Mouse (Mus musculus): ENCODE measurements around the gene Pecr. TPM values are rescaled to one million over a fixed set of nuclear protein-coding genes. Genes with fewer than 3 reads are reported as not detected.

The Pecr gene
- 8.0 and 14.8 TPM in 2 replicates for polyA plus RNA-seq (2015; fragmentation: Nextera tagmentation; extraction: Ambion mirVana)

DNA sequence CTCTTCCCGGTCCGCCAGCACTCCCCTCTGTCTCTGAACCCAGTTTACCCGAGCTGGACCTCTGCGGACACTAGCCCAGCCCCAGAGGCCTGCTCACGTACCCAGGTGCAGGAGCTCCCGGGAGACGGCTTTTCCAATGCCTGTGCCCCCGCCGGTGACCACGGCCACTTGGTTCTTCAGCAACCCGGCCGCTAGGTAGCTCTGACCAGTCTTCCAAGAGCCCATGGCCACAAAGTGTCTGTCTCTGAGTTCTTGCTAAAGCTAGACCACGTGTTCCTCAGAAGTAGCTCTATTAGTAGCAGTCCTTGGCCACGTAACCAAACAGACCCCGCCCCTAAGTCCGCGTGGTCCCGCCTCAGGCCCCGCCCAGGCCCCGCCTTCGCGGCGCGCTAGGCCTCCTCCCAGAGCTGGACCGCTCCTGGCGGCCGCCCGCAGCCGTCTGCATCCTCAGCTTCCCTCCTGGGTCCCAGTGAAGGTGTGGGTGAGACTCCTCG lies at the start of gene Pecr, which contains the start of gene Tmem169:
TSS of gene Pecr (minus strand) at position 323 of the 494 bp plus-strand sequence.
TSS of gene Tmem169 (plus strand) at position 378 of the 494 bp plus-strand sequence.
- Histone ChIP-seq H3K27me3 (replicated peaks) (no peaks in the 10 kb centered on the region), H3K4me3 (replicated peaks) (peak within 1 kb of the TSS; percentile 55), H3K27ac (replicated peaks) (peak within 1 kb of the TSS; percentile 86), H3K9me3 (replicated peaks) (no peaks in the 10 kb centered on the region), H3K4me2 (peak within 1 kb of the TSS; percentile 97), H3K9ac (replicated peaks) (peak within 1 kb of the TSS; percentile 80), H3K36me3 (no peaks in the 10 kb centered on the region), H3K4me1 (peaks cover 28% of the 10 kb centered on the region)
- under 1% methylated on average over 30 of the region's 30 CpGs for WGBS
- ATAC-seq (ENCODE audit: low FRiP score) = peak; percentile 99

DNA sequence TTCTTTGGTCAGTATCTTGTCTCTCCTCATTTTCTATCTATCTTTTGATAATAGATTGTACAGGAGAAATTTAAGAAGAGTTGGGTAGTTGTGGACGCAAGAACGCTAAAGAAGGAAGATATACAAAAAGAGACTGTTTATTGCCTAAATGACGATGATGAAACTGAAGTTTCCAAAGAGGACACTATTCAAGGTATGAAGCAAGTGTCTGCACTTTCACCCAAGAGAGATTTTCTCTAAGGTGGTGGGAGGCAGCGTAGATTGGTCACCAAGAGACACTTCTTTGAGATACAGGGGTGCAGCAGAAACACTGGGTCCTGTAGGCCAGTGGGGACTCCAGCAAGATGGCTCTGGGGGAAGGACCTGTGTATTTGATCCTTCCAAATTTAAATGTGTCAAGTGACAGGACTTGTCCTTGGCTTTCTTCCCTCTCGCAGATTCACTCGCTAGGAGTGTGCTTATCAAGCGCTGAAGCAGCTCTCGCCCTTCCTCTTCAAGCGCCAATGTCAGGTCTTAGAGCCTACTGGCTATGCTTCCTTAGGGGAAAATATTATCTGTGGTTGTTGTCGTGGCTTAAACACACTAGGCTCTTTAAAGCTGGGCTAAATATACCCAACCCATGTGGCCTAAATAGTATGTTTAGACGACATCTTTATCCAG lies 42.2 kb upstream of the Pecr start:
- Histone ChIP-seq H3K9ac (replicated peaks) (no peak overlapping the region), H3K4me3 (replicated peaks) (no peak overlapping the region), H3K36me3 (peaks cover 21% of the 10 kb centered on the region), H3K27me3 (replicated peaks) (no peaks in the 10 kb centered on the region), H3K4me1 (no peaks in the 10 kb centered on the region), H3K27ac (replicated peaks) (no peak overlapping the region), H3K4me2 (no peak overlapping the region), H3K9me3 (replicated peaks) (no peaks in the 10 kb centered on the region)
- WGBS = 96% methylated on average over 11 of the region's 11 CpGs
- ATAC-seq (ENCODE audit: low FRiP score) = no peak

DNA sequence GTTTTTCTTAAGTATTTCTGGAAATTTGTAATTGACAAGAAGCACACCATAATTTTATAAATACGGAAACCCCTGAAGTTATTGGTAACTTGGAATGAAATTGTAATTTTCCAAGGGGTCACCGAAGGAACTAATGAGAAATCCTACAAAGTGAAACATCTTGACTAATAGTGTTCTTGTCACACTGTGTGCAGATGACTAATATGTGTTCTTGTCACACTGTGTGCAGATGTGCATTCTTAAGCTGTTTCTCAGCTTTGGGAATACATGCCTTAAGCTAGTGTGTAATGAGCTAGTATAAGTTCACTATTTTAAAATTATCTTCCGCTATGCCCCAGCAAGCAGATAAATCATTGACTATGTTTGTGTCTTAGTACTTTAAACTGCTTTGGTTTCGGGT lies 39.1 kb upstream of the Pecr start:
- ATAC-seq (ENCODE audit: low FRiP score) = no peak
- Histone ChIP-seq H3K4me3 (replicated peaks) (no peak overlapping the region), H3K9ac (replicated peaks) (no peak overlapping the region), H3K4me2 (no peak overlapping the region), H3K36me3 (peaks cover 24% of the 10 kb centered on the region), H3K9me3 (replicated peaks) (no peaks in the 10 kb centered on the region), H3K27ac (replicated peaks) (no peak overlapping the region), H3K4me1 (no peaks in the 10 kb centered on the region), H3K27me3 (replicated peaks) (no peaks in the 10 kb centered on the region)
- WGBS = 96% methylated on average over 4 of the region's 4 CpGs

DNA sequence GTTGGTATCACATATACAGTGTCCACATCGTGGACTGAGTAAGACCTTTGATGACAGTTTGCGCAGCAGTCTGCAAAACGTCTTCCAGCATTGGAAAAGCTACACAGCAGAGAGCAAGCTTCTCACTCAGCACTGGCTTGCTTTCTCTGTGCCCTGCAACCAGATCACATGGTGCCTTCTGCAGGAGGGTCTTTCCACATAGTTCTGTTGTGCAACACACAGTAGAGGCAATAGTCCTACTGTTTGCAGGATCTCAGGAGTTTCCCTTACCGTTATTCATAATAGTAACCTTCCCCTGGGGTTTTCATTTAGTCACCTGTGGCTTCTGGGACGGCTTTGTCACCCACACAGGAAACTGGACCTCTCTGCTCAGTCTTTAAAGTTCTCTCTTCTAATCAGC lies 36.6 kb upstream of the Pecr start:
- no peaks in the 10 kb centered on the region for H3K4me1 ChIP-seq
- no peaks in the 10 kb centered on the region for H3K9me3 ChIP-seq (replicated peaks)
- H3K4me3 ChIP-seq (replicated peaks) = no peak overlapping the region
- no peak overlapping the region for H3K9ac ChIP-seq (replicated peaks)
- no peaks in the 10 kb centered on the region for H3K27me3 ChIP-seq (replicated peaks)
- H3K27ac ChIP-seq (replicated peaks) = no peak overlapping the region
- WGBS = 95% methylated on average over 5 of the region's 5 CpGs
- H3K4me2 ChIP-seq = no peak overlapping the region
- ATAC-seq (ENCODE audit: low FRiP score) = no peak
- peaks cover 10% of the 10 kb centered on the region for H3K36me3 ChIP-seq

DNA sequence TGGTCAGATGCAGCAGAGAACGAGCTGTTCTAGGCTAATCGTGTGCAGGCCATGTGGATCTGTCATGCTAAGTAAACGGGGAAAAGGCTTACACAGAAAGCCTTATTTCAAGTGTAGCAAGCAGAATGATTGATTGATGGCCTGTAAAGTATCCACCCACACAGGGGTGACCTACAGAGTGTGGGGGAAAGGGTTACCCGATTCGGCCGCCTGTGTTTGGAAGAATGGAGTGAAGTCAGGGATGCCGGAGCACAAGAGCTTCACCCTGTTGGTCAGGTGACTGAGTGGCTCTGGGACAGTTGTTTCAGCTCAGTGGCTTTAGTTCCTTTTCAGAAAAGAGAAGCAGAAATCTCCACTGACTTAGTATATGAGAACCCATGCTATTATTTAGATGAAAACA lies 32.8 kb upstream of the Pecr start:
- no peak for ATAC-seq (ENCODE audit: low FRiP score)
- 79% methylated on average over 7 of the region's 7 CpGs for WGBS
- Histone ChIP-seq H3K4me2 (no peak overlapping the region), H3K9me3 (replicated peaks) (no peaks in the 10 kb centered on the region), H3K36me3 (peaks cover 14% of the 10 kb centered on the region), H3K27me3 (replicated peaks) (no peaks in the 10 kb centered on the region), H3K27ac (replicated peaks) (no peak overlapping the region), H3K4me3 (replicated peaks) (no peak overlapping the region), H3K4me1 (no peaks in the 10 kb centered on the region), H3K9ac (replicated peaks) (no peak overlapping the region)

DNA sequence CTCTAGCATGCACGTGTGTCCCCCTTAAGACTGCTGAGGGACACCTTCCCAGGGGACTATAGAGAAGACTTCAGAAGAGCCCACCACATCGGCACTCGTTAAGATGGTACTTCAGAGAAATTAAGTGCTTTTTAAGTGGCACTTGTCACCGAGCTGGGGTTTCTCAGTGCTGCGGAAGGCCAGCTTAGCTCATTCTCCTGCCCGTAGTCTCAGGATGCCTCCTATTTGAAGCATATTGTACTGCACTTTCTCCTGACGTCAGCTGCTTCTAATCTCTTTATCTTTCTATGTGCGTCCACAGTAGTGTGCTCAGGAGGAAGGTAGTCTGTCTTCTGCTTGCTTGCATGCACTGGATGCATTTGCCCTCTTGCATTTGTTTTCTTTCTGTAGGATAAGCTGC lies 32.3 kb upstream of the Pecr start:
- no peak overlapping the region for H3K27ac ChIP-seq (replicated peaks)
- peaks cover 14% of the 10 kb centered on the region for H3K36me3 ChIP-seq
- no peak for ATAC-seq (ENCODE audit: low FRiP score)
- WGBS = 62% methylated on average over 8 of the region's 8 CpGs
- no peak overlapping the region for H3K4me3 ChIP-seq (replicated peaks)
- no peaks in the 10 kb centered on the region for H3K27me3 ChIP-seq (replicated peaks)
- H3K4me1 ChIP-seq = no peaks in the 10 kb centered on the region
- H3K9ac ChIP-seq (replicated peaks) = no peak overlapping the region
- H3K9me3 ChIP-seq (replicated peaks) = no peaks in the 10 kb centered on the region
- no peak overlapping the region for H3K4me2 ChIP-seq

DNA sequence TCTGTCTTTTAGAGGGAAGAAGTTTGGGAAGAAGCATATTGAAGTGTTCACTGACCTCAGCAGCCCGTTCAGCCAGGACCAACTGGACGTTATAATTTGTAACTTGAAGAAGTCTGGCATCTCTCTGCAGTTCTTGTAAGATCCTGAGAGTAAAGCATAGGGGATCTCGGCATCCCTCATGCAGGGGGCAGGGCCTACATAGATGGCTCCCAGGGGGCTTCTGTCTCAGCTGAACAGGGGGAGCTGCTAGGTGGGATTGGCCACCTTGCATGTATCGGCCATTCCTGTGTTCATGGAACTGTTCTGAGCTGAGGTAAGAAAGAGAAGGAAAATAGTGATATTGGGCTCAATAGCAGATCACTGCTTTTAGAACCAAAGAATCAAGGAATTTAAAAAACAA lies 31.3 kb upstream of the Pecr start:
- no peaks in the 10 kb centered on the region for H3K27me3 ChIP-seq (replicated peaks)
- 85% methylated on average over 4 of the region's 4 CpGs for WGBS
- H3K9me3 ChIP-seq (replicated peaks) = no peaks in the 10 kb centered on the region
- H3K4me2 ChIP-seq = no peak overlapping the region
- no peak overlapping the region for H3K9ac ChIP-seq (replicated peaks)
- H3K27ac ChIP-seq (replicated peaks) = no peak overlapping the region
- peaks cover 9% of the 10 kb centered on the region for H3K36me3 ChIP-seq
- no peak overlapping the region for H3K4me3 ChIP-seq (replicated peaks)
- no peaks in the 10 kb centered on the region for H3K4me1 ChIP-seq
- ATAC-seq (ENCODE audit: low FRiP score) = no peak

DNA sequence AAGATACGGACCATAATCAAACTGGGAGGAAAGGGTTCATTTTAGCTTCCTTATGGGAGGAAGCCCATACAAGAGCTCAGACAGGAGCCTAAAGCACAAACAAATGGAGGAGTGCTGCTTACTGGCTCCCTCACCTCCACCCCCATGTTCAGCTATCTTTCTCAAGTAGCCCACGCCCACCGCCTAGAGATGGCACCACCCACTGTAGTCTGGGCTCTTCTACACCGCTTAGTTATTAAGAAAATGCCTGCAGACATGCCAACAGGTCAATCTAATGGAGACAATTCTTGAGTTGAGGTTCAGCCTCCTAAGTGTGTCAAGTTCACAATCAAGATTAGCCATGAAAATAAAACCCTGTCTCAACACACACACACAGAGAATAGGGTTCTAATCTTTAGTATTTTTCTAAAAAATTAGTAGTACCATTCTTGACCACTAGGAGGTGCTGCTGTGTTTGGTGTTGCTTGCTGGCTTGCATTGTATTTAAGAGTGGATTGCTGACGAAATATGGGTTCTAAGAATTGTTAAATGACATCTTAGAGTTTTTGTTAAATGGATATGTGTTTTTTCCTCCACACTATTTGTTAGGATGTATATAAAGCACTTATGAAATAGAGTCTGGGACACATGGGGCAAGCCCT lies 29.4 kb upstream of the Pecr start:
- Histone ChIP-seq H3K27ac (replicated peaks) (no peak overlapping the region), H3K9me3 (replicated peaks) (no peaks in the 10 kb centered on the region), H3K36me3 (0 out of 2 replicates have a peak, but pooled peaks cover 4% of the 10 kb centered on the region), H3K4me1 (peaks cover under 1% of the 10 kb centered on the region), H3K4me3 (replicated peaks) (no peak overlapping the region), H3K4me2 (no peak overlapping the region), H3K27me3 (replicated peaks) (no peaks in the 10 kb centered on the region), H3K9ac (replicated peaks) (no peak overlapping the region)
- 0 out of 2 replicates have a peak, but pooled peaks have one; percentile 40 for ATAC-seq (ENCODE audit: low FRiP score)
- 78% methylated on average over 5 of the region's 5 CpGs for WGBS

DNA sequence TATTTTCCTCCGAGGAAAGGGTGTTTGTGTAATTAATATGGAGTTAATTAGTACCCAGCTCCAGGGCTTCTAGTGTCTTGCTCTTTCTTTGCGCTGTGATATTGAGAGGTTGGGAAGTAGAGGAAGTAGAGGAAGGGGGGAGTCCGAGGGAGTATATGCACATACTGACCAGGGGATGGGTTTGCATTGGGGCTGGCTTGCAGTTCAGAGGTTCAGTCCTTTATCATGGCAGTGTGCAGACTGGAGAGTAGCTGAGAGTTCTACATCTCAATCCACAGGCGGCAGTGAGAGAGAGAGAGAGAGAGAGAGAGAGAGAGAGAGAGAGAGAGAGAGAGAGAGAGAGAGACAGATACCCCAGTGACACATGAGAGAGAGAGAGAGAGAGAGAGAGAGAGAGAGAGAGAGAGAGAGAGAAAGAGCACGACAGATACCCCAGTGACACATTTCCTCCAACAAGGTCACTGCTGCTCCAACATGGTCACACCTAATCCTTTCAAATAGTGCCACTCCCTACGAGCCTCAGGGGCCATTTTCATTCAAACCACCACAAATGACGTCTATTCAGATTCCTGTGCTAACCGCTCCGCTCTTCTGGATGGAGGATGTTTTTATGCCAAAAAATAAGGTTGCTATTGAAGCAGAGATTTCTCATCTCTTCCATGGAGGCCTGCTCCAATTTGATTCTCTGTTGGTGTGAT lies 28.7 kb upstream of the Pecr start:
- no peak overlapping the region for H3K27ac ChIP-seq (replicated peaks)
- 87% methylated on average over 9 of the region's 9 CpGs for WGBS
- H3K4me1 ChIP-seq = peaks cover 7% of the 10 kb centered on the region
- no peaks in the 10 kb centered on the region for H3K9me3 ChIP-seq (replicated peaks)
- no peak for ATAC-seq (ENCODE audit: low FRiP score)
- H3K4me3 ChIP-seq (replicated peaks) = no peak overlapping the region
- H3K4me2 ChIP-seq = no peak overlapping the region
- no peaks in the 10 kb centered on the region for H3K27me3 ChIP-seq (replicated peaks)
- H3K36me3 ChIP-seq = 0 out of 2 replicates have a peak, but pooled peaks cover 4% of the 10 kb centered on the region
- no peak overlapping the region for H3K9ac ChIP-seq (replicated peaks)

DNA sequence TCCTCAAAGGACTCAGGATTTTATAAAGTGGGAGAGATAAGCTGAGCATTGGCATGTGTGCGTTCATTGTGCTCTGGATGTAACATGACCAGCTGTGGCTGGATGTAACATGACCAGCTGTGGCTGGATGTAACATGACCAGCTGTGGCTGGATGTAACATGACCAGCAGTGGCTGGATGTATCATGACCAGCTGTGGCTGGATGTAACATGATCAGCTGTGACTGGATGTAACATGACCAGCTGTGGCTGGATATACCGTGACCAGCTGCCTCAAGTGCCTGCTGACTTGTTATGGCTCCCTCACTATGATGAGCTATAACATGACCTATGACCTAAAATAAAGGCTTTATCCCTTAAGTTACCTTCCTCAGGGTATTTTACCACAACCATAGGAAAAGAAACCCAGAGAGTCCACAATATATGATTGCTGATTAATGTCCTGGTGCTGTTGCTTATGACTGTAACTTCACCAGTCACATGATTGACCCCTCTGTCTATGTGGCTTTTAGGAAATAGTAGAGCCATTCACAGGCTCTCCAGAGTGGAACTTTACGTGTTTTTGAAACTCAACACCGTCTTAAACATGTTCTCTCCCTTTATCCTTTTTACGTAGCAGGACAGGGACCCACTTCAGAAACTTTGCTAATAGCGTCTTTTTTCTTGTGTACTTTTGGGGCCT lies 25.8 kb upstream of the Pecr start:
- Histone ChIP-seq H3K27me3 (replicated peaks) (no peaks in the 10 kb centered on the region), H3K4me1 (peaks cover 11% of the 10 kb centered on the region), H3K9ac (replicated peaks) (no peak overlapping the region), H3K4me2 (no peak overlapping the region), H3K36me3 (no peaks in the 10 kb centered on the region), H3K9me3 (replicated peaks) (no peaks in the 10 kb centered on the region), H3K27ac (replicated peaks) (no peak overlapping the region), H3K4me3 (replicated peaks) (no peak overlapping the region)
- ATAC-seq (ENCODE audit: low FRiP score) = no peak
- WGBS = 59% methylated on average over 6 of the region's 6 CpGs

DNA sequence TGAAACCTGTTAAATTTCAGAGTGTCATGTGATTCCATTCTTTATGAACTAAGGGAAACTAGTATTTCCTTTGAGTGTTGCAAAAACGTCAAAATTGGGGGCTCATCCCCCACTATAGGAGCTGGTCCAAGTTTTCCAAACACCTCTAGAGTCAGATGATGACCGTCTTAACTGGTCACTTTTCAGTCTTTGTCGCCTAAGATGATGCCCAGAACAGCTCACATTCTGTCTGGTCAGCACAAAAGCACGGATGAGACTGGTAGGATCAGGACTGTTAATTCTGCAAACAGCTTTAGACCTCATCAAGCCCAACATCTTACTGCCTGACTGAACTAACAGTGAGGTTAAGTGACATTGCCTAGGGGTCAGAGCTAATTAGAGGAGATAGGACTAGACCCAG lies 24.8 kb upstream of the Pecr start:
- no peak for ATAC-seq (ENCODE audit: low FRiP score)
- H3K36me3 ChIP-seq = no peaks in the 10 kb centered on the region
- H3K27me3 ChIP-seq (replicated peaks) = no peaks in the 10 kb centered on the region
- H3K9ac ChIP-seq (replicated peaks) = no peak overlapping the region
- H3K4me2 ChIP-seq = no peak overlapping the region
- WGBS = 68% methylated on average over 4 of the region's 4 CpGs
- no peak overlapping the region for H3K27ac ChIP-seq (replicated peaks)
- H3K4me3 ChIP-seq (replicated peaks) = no peak overlapping the region
- no peaks in the 10 kb centered on the region for H3K9me3 ChIP-seq (replicated peaks)
- peaks cover 11% of the 10 kb centered on the region for H3K4me1 ChIP-seq

Data from neural tube, embryonic 15.5 days (tissue).